Mouse (Mus musculus) liver, embryonic 12.5 days (tissue): ENCODE measurements at regions not wholly inside any gene's neighbourhood (a gene's known extent, or its start where the extent isn't known, plus 50 kb on each side); places are given as distances from the start of the nearest gene placed in this dataset.

Experiments
- ATAC-seq: fragments of 200-750 bp; cut with Nextera tagmentation; 2 replicates; pipeline ENCODE4 v1.8.0; 2017; ENCODE audit warnings: moderate number of reproducible peaks, mild to moderate bottlenecking, moderate library complexity
- H3K27ac ChIP-seq: fragments of 300-500 bp; sonication (generic); 2 replicates; pipeline ENCODE4 v1.5.1; 2016; ENCODE audit warnings: mild to moderate bottlenecking
- H3K27me3 ChIP-seq: fragments of 300-500 bp; sonication (generic); replicated peaks from 2 replicates; pipeline ENCODE4 v1.6.1; 2016; ENCODE audit warnings: mild to moderate bottlenecking, moderate library complexity
- H3K36me3 ChIP-seq: fragments of 300-500 bp; sonication (generic); 2 replicates; pipeline ENCODE4 v1.6.1; 2016; ENCODE audit warnings: mild to moderate bottlenecking, moderate library complexity
- H3K4me1 ChIP-seq: fragments of 300-500 bp; sonication (generic); 2 replicates; pipeline ENCODE4 v1.6.1; 2016
- H3K4me2 ChIP-seq: fragments of 300-500 bp; sonication (generic); 2 replicates; pipeline ENCODE4 v1.6.1; 2016; ENCODE audit warnings: mild to moderate bottlenecking, moderate library complexity
- H3K4me3 ChIP-seq: fragments of 300-500 bp; sonication (generic); 2 replicates; pipeline ENCODE4 v1.5.1; 2016; ENCODE audit warnings: mild to moderate bottlenecking, moderate library complexity
- H3K9ac ChIP-seq: fragments of 300-500 bp; sonication (generic); 2 replicates; pipeline ENCODE4 v1.6.1; 2016; ENCODE audit warnings: mild to moderate bottlenecking, moderate library complexity
- H3K9me3 ChIP-seq: fragments of 300-500 bp; sonication (generic); replicated peaks from 2 replicates; pipeline ENCODE4 v1.6.1; 2016; ENCODE audit warnings: mild to moderate bottlenecking, moderate library complexity
- WGBS: fragments of 180-500 bp; shearing (Covaris S2); methylation state at CpG from one replicate; pipeline ENCODE4 v1.1.7; 2016; ENCODE audit not compliant: insufficient replicate concordance; 5-methylcytosine and 5-hydroxymethylcytosine counted together

GRCm38 (mm10) chr5:118815783-118816182 is 255.3 kb downstream of the Med13l start:
- 61% methylated on average over 5 of the region's 5 CpGs for WGBS

GRCm38 (mm10) chr5:118818294-118818693 is 257.8 kb downstream of the Med13l start:
- Histone ChIP-seq H3K9ac (no peak overlapping the region), H3K27me3 (no peaks in the 10 kb centered on the region), H3K9me3 (peaks cover 8% of the 10 kb centered on the region), H3K4me3 (no peak overlapping the region), H3K4me1 (no peaks in the 10 kb centered on the region), H3K36me3 (no peaks in the 10 kb centered on the region), H3K27ac (no peak overlapping the region), H3K4me2 (no peak overlapping the region)
- ATAC-seq, result no peak
- WGBS, result 61% methylated on average over 7 of the region's 7 CpGs

More at GRCm38 (mm10) chr5:118815783-118816182, 255.3 kb downstream of the Med13l start:
- no peak overlapping the region for H3K27ac ChIP-seq
- no peaks in the 10 kb centered on the region for H3K9me3 ChIP-seq
- no peak overlapping the region for H3K4me3 ChIP-seq
- H3K9ac ChIP-seq, result no peak overlapping the region
- H3K4me2 ChIP-seq, result no peak overlapping the region
- no peaks in the 10 kb centered on the region for H3K4me1 ChIP-seq
- no peaks in the 10 kb centered on the region for H3K27me3 ChIP-seq
- H3K36me3 ChIP-seq, result no peaks in the 10 kb centered on the region
- no peak for ATAC-seq

GRCm38 (mm10) chr5:118824791-118825190 is 264.3 kb downstream of the Med13l start:
- no peak for ATAC-seq
- Histone ChIP-seq H3K9me3 (peaks cover 8% of the 10 kb centered on the region), H3K4me3 (no peak overlapping the region), H3K27ac (no peak overlapping the region), H3K36me3 (no peaks in the 10 kb centered on the region), H3K4me2 (no peak overlapping the region), H3K4me1 (no peaks in the 10 kb centered on the region), H3K9ac (no peak overlapping the region), H3K27me3 (no peaks in the 10 kb centered on the region)
- WGBS, result 69% methylated on average over 10 of the region's 10 CpGs

- H3K9ac ChIP-seq, result no peak overlapping the region
- no peak overlapping the region for H3K27ac ChIP-seq
- ATAC-seq, result no peak
- H3K36me3 ChIP-seq, result no peaks in the 10 kb centered on the region
- H3K4me2 ChIP-seq, result no peak overlapping the region
- no peaks in the 10 kb centered on the region for H3K9me3 ChIP-seq
- no peak overlapping the region for H3K4me3 ChIP-seq
- 72% methylated on average over 14 of the region's 14 CpGs for WGBS
- H3K4me1 ChIP-seq, result no peaks in the 10 kb centered on the region
- H3K27me3 ChIP-seq, result no peaks in the 10 kb centered on the region
These were observed 268.7 kb downstream of the Med13l start for GRCm38 (mm10) chr5:118829031-118829698.

- H3K9ac ChIP-seq, result no peak overlapping the region
These were observed 272.2 kb downstream of the Med13l start for GRCm38 (mm10) chr5:118832701-118833100.

GRCm38 (mm10) chr5:118834129-118834528 is 273.6 kb downstream of the Med13l start:
- H3K9me3 ChIP-seq, result no peaks in the 10 kb centered on the region
- H3K4me1 ChIP-seq, result no peaks in the 10 kb centered on the region
- ATAC-seq, result no peak
- H3K4me2 ChIP-seq, result no peak overlapping the region
- no peak overlapping the region for H3K9ac ChIP-seq
- H3K4me3 ChIP-seq, result no peak overlapping the region
- H3K36me3 ChIP-seq, result no peaks in the 10 kb centered on the region
- H3K27ac ChIP-seq, result no peak overlapping the region
- 55% methylated on average over 5 of the region's 5 CpGs for WGBS
- H3K27me3 ChIP-seq, result no peaks in the 10 kb centered on the region

More at GRCm38 (mm10) chr5:118832701-118833100, 272.2 kb downstream of the Med13l start:
- H3K36me3 ChIP-seq, result no peaks in the 10 kb centered on the region
- WGBS, result 63% methylated on average over 6 of the region's 6 CpGs
- H3K4me2 ChIP-seq, result no peak overlapping the region
- no peaks in the 10 kb centered on the region for H3K27me3 ChIP-seq
- H3K4me1 ChIP-seq, result no peaks in the 10 kb centered on the region
- no peak overlapping the region for H3K4me3 ChIP-seq
- H3K9me3 ChIP-seq, result no peaks in the 10 kb centered on the region
- H3K27ac ChIP-seq, result no peak overlapping the region
- no peak for ATAC-seq

GRCm38 (mm10) chr5:118837001-118837400 is 276.5 kb downstream of the Med13l start:
- H3K4me1 ChIP-seq, result no peaks in the 10 kb centered on the region
- 23% methylated on average over 1 of the region's 1 CpGs for WGBS

GRCm38 (mm10) chr5:118838421-118838820 is 277.9 kb downstream of the Med13l start:
- Histone ChIP-seq H3K27ac (no peak overlapping the region), H3K36me3 (no peaks in the 10 kb centered on the region), H3K4me1 (no peaks in the 10 kb centered on the region), H3K9ac (no peak overlapping the region), H3K9me3 (no peaks in the 10 kb centered on the region), H3K27me3 (no peaks in the 10 kb centered on the region), H3K4me2 (no peak overlapping the region), H3K4me3 (no peak overlapping the region)
- ATAC-seq, result no peak
- 31% methylated on average over 7 of the region's 7 CpGs for WGBS

More at GRCm38 (mm10) chr5:118837001-118837400, 276.5 kb downstream of the Med13l start:
- H3K27ac ChIP-seq, result no peak overlapping the region
- H3K9ac ChIP-seq, result no peak overlapping the region
- H3K27me3 ChIP-seq, result no peaks in the 10 kb centered on the region
- no peaks in the 10 kb centered on the region for H3K36me3 ChIP-seq
- no peaks in the 10 kb centered on the region for H3K9me3 ChIP-seq
- ATAC-seq, result no peak
- H3K4me3 ChIP-seq, result no peak overlapping the region
- H3K4me2 ChIP-seq, result no peak overlapping the region

- Histone ChIP-seq H3K9me3 (no peaks in the 10 kb centered on the region), H3K27me3 (no peaks in the 10 kb centered on the region), H3K4me1 (no peaks in the 10 kb centered on the region), H3K9ac (no peak overlapping the region), H3K27ac (no peak overlapping the region), H3K4me2 (no peak overlapping the region), H3K4me3 (no peak overlapping the region), H3K36me3 (no peaks in the 10 kb centered on the region)
- ATAC-seq, result no peak
- WGBS, result 32% methylated on average over 5 of the region's 5 CpGs
These were observed 279.4 kb downstream of the Med13l start for GRCm38 (mm10) chr5:118839916-118840315.

GRCm38 (mm10) chr5:118841210-118842016 is 280.9 kb downstream of the Med13l start:
- Histone ChIP-seq H3K4me1 (no peaks in the 10 kb centered on the region), H3K27ac (no peak overlapping the region), H3K9ac (no peak overlapping the region), H3K36me3 (no peaks in the 10 kb centered on the region), H3K9me3 (no peaks in the 10 kb centered on the region), H3K4me3 (no peak overlapping the region), H3K4me2 (no peak overlapping the region), H3K27me3 (no peaks in the 10 kb centered on the region)
- WGBS, result 48% methylated on average over 21 of the region's 21 CpGs
- ATAC-seq, result no peak

- no peak overlapping the region for H3K27ac ChIP-seq
- no peak for ATAC-seq
- H3K36me3 ChIP-seq, result no peaks in the 10 kb centered on the region
- H3K9me3 ChIP-seq, result no peaks in the 10 kb centered on the region
- no peak overlapping the region for H3K4me3 ChIP-seq
- WGBS, result 42% methylated on average over 10 of the region's 10 CpGs
- no peaks in the 10 kb centered on the region for H3K4me1 ChIP-seq
- no peak overlapping the region for H3K9ac ChIP-seq
- no peaks in the 10 kb centered on the region for H3K27me3 ChIP-seq
- no peak overlapping the region for H3K4me2 ChIP-seq
These were observed 281.5 kb downstream of the Med13l start for GRCm38 (mm10) chr5:118842017-118842396.

GRCm38 (mm10) chr5:118857001-118857400 is 296.5 kb downstream of the Med13l start:
- H3K4me1 ChIP-seq, result no peaks in the 10 kb centered on the region
- no peaks in the 10 kb centered on the region for H3K27me3 ChIP-seq
- H3K4me2 ChIP-seq, result no peak overlapping the region
- no peak overlapping the region for H3K9ac ChIP-seq
- no peaks in the 10 kb centered on the region for H3K9me3 ChIP-seq
- H3K36me3 ChIP-seq, result no peaks in the 10 kb centered on the region
- ATAC-seq, result no peak
- 45% methylated on average over 12 of the region's 12 CpGs for WGBS
- H3K4me3 ChIP-seq, result no peak overlapping the region
- H3K27ac ChIP-seq, result no peak overlapping the region
